Mouse (Mus musculus) bone marrow macrophage, adult 2 months (primary cell): ENCODE results near the gene Eftud2. TPM values are rescaled to one million over a fixed set of nuclear protein-coding genes. Genes with fewer than 3 reads are reported as not detected.

Experiments
- H3K27ac ChIP-seq: 2 replicates; pipeline ENCODE4 v1.5.1; 2012; ENCODE audit warnings: low read depth, low read length; ENCODE audit not compliant: insufficient read depth
- H3K4me1 ChIP-seq: 2 replicates; pipeline ENCODE4 v1.6.1; 2012; ENCODE audit warnings: low read length; ENCODE audit not compliant: control insufficient read depth, insufficient read depth
- H3K4me3 ChIP-seq: 2 replicates; pipeline ENCODE4 v1.5.1; 2012; ENCODE audit warnings: mild to moderate bottlenecking, low read length, moderate library complexity; ENCODE audit not compliant: insufficient read depth
- CTCF ChIP-seq: IDR thresholded peaks from 2 replicates; pipeline ENCODE4 v1.5.1; 2012; ENCODE audit warnings: low read depth, mild to moderate bottlenecking, low read length, moderate library complexity
- POLR2A ChIP-seq: IDR thresholded peaks from 2 replicates; pipeline ENCODE4 v1.6.1; 2012; ENCODE audit warnings: mild to moderate bottlenecking, low read depth, low read length, borderline replicate concordance
- polyA plus RNA-seq: library from polyadenylated mRNA; stranded (reverse); fragments of >200 nt; gene quantifications from 2 replicates; pipeline ENCODE4 v1.2.4, GENCODE M21; 2012; ENCODE audit not compliant: missing spikeins, insufficient read depth, insufficient read length

Eftud2 gene
- polyA plus RNA-seq: 40.2 and 57.1 TPM in 2 replicates

GRCm38 (mm10) chr11:102880585-102881313 is at the start of gene Eftud2, which contains the start of gene Ccdc103:
Gene Eftud2 (minus strand): TSS chr11:102880985.
Gene Ccdc103 (plus strand): TSS chr11:102881204.
- TF ChIP-seq POLR2A (no peak), CTCF (no peak)
- peak within 1 kb of the TSS; percentile 76 for H3K27ac ChIP-seq
- H3K4me1 ChIP-seq: peaks cover 11% of the 10 kb centered on the region
- peak within 1 kb of the TSS; percentile 90 for H3K4me3 ChIP-seq

- peak overlapping the region; percentile 90 for H3K4me3 ChIP-seq
- peak overlapping the region; percentile 60 for H3K27ac ChIP-seq
- TF ChIP-seq CTCF (no peak), POLR2A (no peak)
- peaks cover 20% of the 10 kb centered on the region for H3K4me1 ChIP-seq
Observed at GRCm38 (mm10) chr11:102925351-102925717, 44.5 kb upstream of the Eftud2 start.

GRCm38 (mm10) chr11:102924557-102925350 is 44.0 kb upstream of the Eftud2 start, which contains the start of gene Kif18b:
Gene Kif18b (minus strand): TSS chr11:102925124.
- TF ChIP-seq CTCF: no peak
- no peak for TF ChIP-seq POLR2A
- H3K27ac ChIP-seq: peak within 1 kb of the TSS; percentile 60
- H3K4me3 ChIP-seq: peak within 1 kb of the TSS; percentile 90
- peaks cover 20% of the 10 kb centered on the region for H3K4me1 ChIP-seq

- peaks cover 22% of the 10 kb centered on the region for H3K4me1 ChIP-seq
- no peak overlapping the region for H3K27ac ChIP-seq
- TF ChIP-seq POLR2A (no peak), CTCF (no peak)
- no peak overlapping the region for H3K4me3 ChIP-seq
Observed at GRCm38 (mm10) chr11:102921491-102921890, 40.7 kb upstream of the Eftud2 start.

GRCm38 (mm10) chr11:102918077-102918476 is 37.3 kb upstream of the Eftud2 start:
- no peak for TF ChIP-seq POLR2A
- TF ChIP-seq CTCF: no peak
- Histone ChIP-seq H3K4me1 (peaks cover 21% of the 10 kb centered on the region), H3K4me3 (no peak overlapping the region), H3K27ac (no peak overlapping the region)

GRCm38 (mm10) chr11:102915380-102915779 is 34.6 kb upstream of the Eftud2 start:
- H3K4me1 ChIP-seq: 0 out of 2 replicates have a peak, but pooled peaks cover 2% of the 10 kb centered on the region
- H3K27ac ChIP-seq: no peak overlapping the region
- TF ChIP-seq CTCF (no peak), POLR2A (no peak)
- no peak overlapping the region for H3K4me3 ChIP-seq

GRCm38 (mm10) chr11:102911376-102911775 is 30.6 kb upstream of the Eftud2 start:
- H3K4me1 ChIP-seq: no peaks in the 10 kb centered on the region
- no peak overlapping the region for H3K27ac ChIP-seq
- no peak overlapping the region for H3K4me3 ChIP-seq
- no peak for TF ChIP-seq POLR2A
- no peak for TF ChIP-seq CTCF

- H3K4me3 ChIP-seq: no peak overlapping the region
- H3K4me1 ChIP-seq: no peaks in the 10 kb centered on the region
- TF ChIP-seq POLR2A: no peak
- TF ChIP-seq CTCF: no peak
- no peak overlapping the region for H3K27ac ChIP-seq
Observed at GRCm38 (mm10) chr11:102903654-102904053, 22.9 kb upstream of the Eftud2 start.

- no peak for TF ChIP-seq CTCF
- TF ChIP-seq POLR2A: no peak
- Histone ChIP-seq H3K4me1 (no peaks in the 10 kb centered on the region), H3K27ac (no peak overlapping the region), H3K4me3 (no peak overlapping the region)
Observed at GRCm38 (mm10) chr11:102902107-102902506, 21.3 kb upstream of the Eftud2 start.

GRCm38 (mm10) chr11:102901199-102901598 is 20.4 kb upstream of the Eftud2 start:
- Histone ChIP-seq H3K27ac (no peak overlapping the region), H3K4me3 (no peak overlapping the region), H3K4me1 (no peaks in the 10 kb centered on the region)
- TF ChIP-seq CTCF: no peak
